Mouse (Mus musculus): ENCODE data around the gene Syt17. TPM values are rescaled to one million over a fixed set of nuclear protein-coding genes. Genes with fewer than 3 reads are reported as not detected.
"Not testable (repeated sequence)": the region's sequence is repeated elsewhere in the genome, so short reads cannot be mapped to it uniquely, and the experiment has no call there.

The Syt17 gene
- polyA plus RNA-seq, 1 experiment from 2014 or later, result 1.2 TPM

- no peaks in the 10 kb centered on the region for H3K27me3 ChIP-seq (ENCODE audit: poor library complexity, severe bottlenecking)
- DNase-seq (ENCODE audit: extremely low spot score, low spot score), result no peak
- no peaks in the 10 kb centered on the region for H3K9me3 ChIP-seq
- H3K27ac ChIP-seq, result no peak overlapping the region
- WGBS, result 90% methylated on average over 1 of the region's 1 CpGs
- H3K36me3 ChIP-seq (replicated peaks), result no peaks in the 10 kb centered on the region
- no peak overlapping the region for H3K4me3 ChIP-seq
- peaks cover 44% of the 10 kb centered on the region for H3K4me1 ChIP-seq
Observed at GRCm38 (mm10) chr7:118362931-118363330, 85.1 kb downstream of the Syt17 start.

- Histone ChIP-seq H3K4me1 (peaks cover 44% of the 10 kb centered on the region), H3K27ac (no peak overlapping the region), H3K36me3 (replicated peaks) (no peaks in the 10 kb centered on the region), H3K4me3 (no peak overlapping the region), H3K9me3 (no peaks in the 10 kb centered on the region), H3K27me3 (ENCODE audit: poor library complexity, severe bottlenecking) (no peaks in the 10 kb centered on the region)
- WGBS, result 72% methylated on average over 3 of the region's 3 CpGs
- DNase-seq (ENCODE audit: extremely low spot score, low spot score), result no peak
Observed at GRCm38 (mm10) chr7:118362258-118362657, 85.8 kb downstream of the Syt17 start.

- H3K36me3 ChIP-seq (replicated peaks), result no peaks in the 10 kb centered on the region
- H3K27me3 ChIP-seq (ENCODE audit: poor library complexity, severe bottlenecking), result no peaks in the 10 kb centered on the region
- no peak overlapping the region for H3K27ac ChIP-seq
- DNase-seq (ENCODE audit: extremely low spot score, low spot score), result no peak
- 56% methylated on average over 3 of the region's 3 CpGs for WGBS
- peaks cover 24% of the 10 kb centered on the region for H3K4me1 ChIP-seq
- no peaks in the 10 kb centered on the region for H3K9me3 ChIP-seq
- no peak overlapping the region for H3K4me3 ChIP-seq
Observed at GRCm38 (mm10) chr7:118358977-118359376, 89.0 kb downstream of the Syt17 start.

GRCm38 (mm10) chr7:118356410-118357005, 91.5 kb downstream of the Syt17 start:
- 83% methylated on average over 8 of the region's 8 CpGs for WGBS
- H3K4me1 ChIP-seq, result peaks cover 13% of the 10 kb centered on the region

GRCm38 (mm10) chr7:118350840-118351239, 97.2 kb downstream of the Syt17 start:
- no peak for DNase-seq (ENCODE audit: extremely low spot score, low spot score)
- WGBS, result 80% methylated on average over 2 of the region's 2 CpGs

More at GRCm38 (mm10) chr7:118356410-118357005, 91.5 kb downstream of the Syt17 start:
- DNase-seq (ENCODE audit: extremely low spot score, low spot score); H3K36me3 ChIP-seq (replicated peaks); H3K4me3 ChIP-seq; H3K9me3 ChIP-seq; H3K27me3 ChIP-seq (ENCODE audit: poor library complexity, severe bottlenecking); H3K27ac ChIP-seq: not testable (repeated sequence)

GRCm38 (mm10) chr7:118346943-118347342, 101.1 kb downstream of the Syt17 start:
- 84% methylated on average over 2 of the region's 2 CpGs for WGBS
- DNase-seq (ENCODE audit: extremely low spot score, low spot score), result no peak

More at GRCm38 (mm10) chr7:118350840-118351239, 97.2 kb downstream of the Syt17 start:
- Histone ChIP-seq H3K4me1 (0 out of 2 replicates have a peak, but pooled peaks cover 2% of the 10 kb centered on the region), H3K9me3 (no peaks in the 10 kb centered on the region), H3K4me3 (no peak overlapping the region), H3K36me3 (replicated peaks) (no peaks in the 10 kb centered on the region), H3K27me3 (ENCODE audit: poor library complexity, severe bottlenecking) (no peaks in the 10 kb centered on the region), H3K27ac (no peak overlapping the region)

GRCm38 (mm10) chr7:118346432-118346831, 101.6 kb downstream of the Syt17 start:
- Histone ChIP-seq H3K36me3 (replicated peaks) (no peaks in the 10 kb centered on the region), H3K27ac (no peak overlapping the region), H3K4me1 (0 out of 2 replicates have a peak, but pooled peaks cover 2% of the 10 kb centered on the region), H3K27me3 (ENCODE audit: poor library complexity, severe bottlenecking) (no peaks in the 10 kb centered on the region), H3K9me3 (no peaks in the 10 kb centered on the region), H3K4me3 (no peak overlapping the region)
- DNase-seq (ENCODE audit: extremely low spot score, low spot score), result no peak
- 79% methylated on average over 2 of the region's 2 CpGs for WGBS

More at GRCm38 (mm10) chr7:118346943-118347342, 101.1 kb downstream of the Syt17 start:
- Histone ChIP-seq H3K27ac (no peak overlapping the region), H3K4me3 (no peak overlapping the region), H3K27me3 (ENCODE audit: poor library complexity, severe bottlenecking) (no peaks in the 10 kb centered on the region), H3K36me3 (replicated peaks) (no peaks in the 10 kb centered on the region), H3K9me3 (no peaks in the 10 kb centered on the region), H3K4me1 (0 out of 2 replicates have a peak, but pooled peaks cover 2% of the 10 kb centered on the region)

GRCm38 (mm10) chr7:118345396-118345795, 102.6 kb downstream of the Syt17 start:
- no peaks in the 10 kb centered on the region for H3K27me3 ChIP-seq (ENCODE audit: poor library complexity, severe bottlenecking)
- no peak overlapping the region for H3K4me3 ChIP-seq
- no peaks in the 10 kb centered on the region for H3K36me3 ChIP-seq (replicated peaks)
- H3K27ac ChIP-seq, result no peak overlapping the region
- 85% methylated on average over 3 of the region's 3 CpGs for WGBS
- no peaks in the 10 kb centered on the region for H3K9me3 ChIP-seq
- DNase-seq (ENCODE audit: extremely low spot score, low spot score), result no peak
- H3K4me1 ChIP-seq, result 0 out of 2 replicates have a peak, but pooled peaks cover 2% of the 10 kb centered on the region

- no peaks in the 10 kb centered on the region for H3K36me3 ChIP-seq (replicated peaks)
- H3K27ac ChIP-seq, result no peak overlapping the region
- no peaks in the 10 kb centered on the region for H3K9me3 ChIP-seq
- DNase-seq (ENCODE audit: extremely low spot score, low spot score), result no peak
- no peak overlapping the region for H3K4me3 ChIP-seq
- 85% methylated on average over 9 of the region's 9 CpGs for WGBS
- no peaks in the 10 kb centered on the region for H3K27me3 ChIP-seq (ENCODE audit: poor library complexity, severe bottlenecking)
- H3K4me1 ChIP-seq, result 0 out of 2 replicates have a peak, but pooled peaks cover 2% of the 10 kb centered on the region
Observed at GRCm38 (mm10) chr7:118344701-118345100, 103.3 kb downstream of the Syt17 start.

Other genes starting within 250 kb of the Syt17 start
- 15.9 and 17.5 TPM in 2 replicates for gene Smg1, start 204.6 kb downstream of the Syt17 start, polyA plus RNA-seq (2016; fragmentation: Nextera tagmentation; extraction: Ambion mirVana)
- 0.82 and 0.95 TPM in 2 replicates for gene Itpripl2, start 43.8 kb upstream of the Syt17 start, polyA plus RNA-seq (2016; fragmentation: Nextera tagmentation; extraction: Ambion mirVana)
- 129 and 135 TPM in 2 replicates for gene Coq7, start 85.1 kb upstream of the Syt17 start, polyA plus RNA-seq (2016; fragmentation: Nextera tagmentation; extraction: Ambion mirVana)
- 6.6 and 7.1 TPM in 2 replicates for gene Tmc7, start 136.5 kb upstream of the Syt17 start, polyA plus RNA-seq (2016; fragmentation: Nextera tagmentation; extraction: Ambion mirVana)
- gene Tmc5, start 149.1 kb upstream of the Syt17 start, polyA plus RNA-seq (2016; fragmentation: Nextera tagmentation; extraction: Ambion mirVana), result 0.05 and 0.11 TPM in 2 replicates

All from forebrain, embryonic 10.5 days (tissue).